Mouse (Mus musculus) bone marrow, adult 2 months (tissue): Measurements from ENCODE around the gene Syt6. TPM values are rescaled to one million over a fixed set of nuclear protein-coding genes. Genes with fewer than 3 reads are reported as not detected.

Experiments used
- H3K27ac ChIP-seq: fragments of 200-500 bp; 2 replicates; pipeline ENCODE4 v1.5.1; 2012; ENCODE audit warnings: low read depth, mild to moderate bottlenecking, control low read depth, inconsistent platforms, low read length; ENCODE audit not compliant: control insufficient read depth, poor library complexity, insufficient read depth
- H3K4me1 ChIP-seq: fragments of 200-500 bp; 2 replicates; pipeline ENCODE4 v1.6.1; 2011; ENCODE audit warnings: low read length; ENCODE audit not compliant: control insufficient read depth, insufficient read depth
- H3K4me3 ChIP-seq: fragments of 200-500 bp; replicated peaks from 2 replicates; pipeline ENCODE3; 2011; ENCODE audit warnings: mild to moderate bottlenecking, low read depth, low read length, control low read depth; ENCODE audit not compliant: control insufficient read depth
- CTCF ChIP-seq: fragments of 200-500 bp; IDR thresholded peaks from 2 replicates; pipeline ENCODE4 v1.5.1; 2011; ENCODE audit warnings: low read length, control low read depth; ENCODE audit not compliant: control insufficient read depth, insufficient read depth
- POLR2A ChIP-seq: fragments of 200-500 bp; IDR thresholded peaks from 2 replicates; pipeline ENCODE4 v1.6.1; 2011; ENCODE audit warnings: low read depth, mild to moderate bottlenecking, control low read depth, low read length, borderline replicate concordance; ENCODE audit not compliant: control insufficient read depth
- WGBS: fragments of 180-500 bp; shearing (Covaris S2); methylation state at CpG from one replicate; pipeline ENCODE4 v1.1.7; 2018; 5-methylcytosine and 5-hydroxymethylcytosine counted together
- polyA plus RNA-seq: library from polyadenylated mRNA; stranded (reverse); fragments of >200 nt; gene quantifications from 2 replicates; pipeline ENCODE4 v1.2.4, GENCODE M21; 2011; ENCODE audit warnings: low replicate concordance; ENCODE audit not compliant: missing spikeins, insufficient read depth, insufficient read length

Gene Syt6
- polyA plus RNA-seq, 1 experiment: 1.3 TPM

- no peak for TF ChIP-seq CTCF
- TF ChIP-seq POLR2A: no peak
- Histone ChIP-seq H3K27ac (no peak overlapping the region), H3K4me1 (no peaks in the 10 kb centered on the region), H3K4me3 (no peak overlapping the region)
- 78% methylated on average over 3 of the region's 3 CpGs for WGBS
These were observed 7.8 kb upstream of the Syt6 start for GRCm38 (mm10) chr3:103567226-103567625.

DNA sequence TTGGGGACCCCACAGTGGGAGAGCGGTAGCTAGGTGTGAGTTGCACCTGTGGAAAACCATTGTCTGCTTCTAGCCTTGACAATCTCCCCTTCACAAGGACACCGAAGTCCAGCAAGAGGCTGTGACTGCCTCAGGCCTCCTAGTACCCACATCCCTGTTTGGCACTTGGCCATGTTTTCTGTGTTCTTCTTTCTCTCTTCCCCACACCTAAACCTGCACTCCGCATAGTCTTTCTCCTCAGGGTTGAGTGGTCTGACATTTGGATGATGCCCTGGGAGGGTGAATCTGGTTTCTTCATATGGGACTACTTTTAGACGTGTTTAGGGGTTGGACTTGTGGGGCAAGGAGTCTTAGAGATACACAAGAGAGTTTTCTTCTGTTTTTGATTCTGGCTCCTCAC lies 2.5 kb upstream of the Syt6 start:
- Histone ChIP-seq H3K4me3 (no peak overlapping the region), H3K27ac (no peak overlapping the region), H3K4me1 (no peaks in the 10 kb centered on the region)
- TF ChIP-seq CTCF (no peak), POLR2A (no peak)
- WGBS: 71% methylated on average over 4 of the region's 4 CpGs

- H3K27ac ChIP-seq: no peak overlapping the region
- H3K4me3 ChIP-seq: no peak overlapping the region
- H3K4me1 ChIP-seq: no peaks in the 10 kb centered on the region
- WGBS: 7% methylated on average over 20 of the region's 20 CpGs
- no peak for TF ChIP-seq POLR2A
- TF ChIP-seq CTCF: no peak
These were observed 1.8 kb upstream of the Syt6 start for GRCm38 (mm10) chr3:103573106-103573790.

GRCm38 (mm10) chr3:103573791-103574166 lies 1.3 kb upstream of the Syt6 start:
- H3K4me1 ChIP-seq: no peaks in the 10 kb centered on the region
- TF ChIP-seq CTCF (no peak), POLR2A (no peak)
- no peak overlapping the region for H3K27ac ChIP-seq
- H3K4me3 ChIP-seq: no peak overlapping the region
- 2% methylated on average over 14 of the region's 14 CpGs for WGBS

DNA sequence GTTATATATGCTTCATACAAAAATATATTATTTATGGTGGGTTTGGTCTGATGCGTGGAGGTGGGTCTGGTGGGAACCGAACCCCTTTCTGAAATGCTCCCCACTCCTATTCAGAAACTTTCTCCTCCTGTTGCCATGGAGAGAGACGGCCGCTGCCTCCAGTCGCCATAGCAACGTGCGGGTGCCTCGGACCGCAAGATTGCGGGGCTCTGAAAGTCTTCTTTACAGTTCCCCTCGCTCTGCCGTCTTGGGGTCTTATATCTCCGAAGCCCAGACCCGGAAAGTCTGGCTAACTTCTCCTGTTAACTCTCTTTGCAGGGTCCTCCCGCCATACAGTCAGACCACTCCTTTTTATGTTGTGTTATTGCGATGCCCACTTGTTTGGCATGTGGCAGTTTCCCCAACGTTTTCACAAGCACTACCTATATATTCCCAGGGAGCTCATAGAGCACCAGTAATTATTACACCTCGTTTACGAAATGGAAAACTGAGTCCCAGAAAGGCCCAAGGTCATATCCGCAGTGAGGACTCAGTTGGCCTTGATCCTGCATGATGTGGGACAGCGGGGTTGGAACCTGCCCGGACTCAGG lies 370 bp upstream of the Syt6 start:
- TF ChIP-seq POLR2A (no peak), CTCF (no peak)
- H3K27ac ChIP-seq: no peak overlapping the region
- no peaks in the 10 kb centered on the region for H3K4me1 ChIP-seq
- H3K4me3 ChIP-seq: no peak overlapping the region
- WGBS: 19% methylated on average over 22 of the region's 22 CpGs

DNA sequence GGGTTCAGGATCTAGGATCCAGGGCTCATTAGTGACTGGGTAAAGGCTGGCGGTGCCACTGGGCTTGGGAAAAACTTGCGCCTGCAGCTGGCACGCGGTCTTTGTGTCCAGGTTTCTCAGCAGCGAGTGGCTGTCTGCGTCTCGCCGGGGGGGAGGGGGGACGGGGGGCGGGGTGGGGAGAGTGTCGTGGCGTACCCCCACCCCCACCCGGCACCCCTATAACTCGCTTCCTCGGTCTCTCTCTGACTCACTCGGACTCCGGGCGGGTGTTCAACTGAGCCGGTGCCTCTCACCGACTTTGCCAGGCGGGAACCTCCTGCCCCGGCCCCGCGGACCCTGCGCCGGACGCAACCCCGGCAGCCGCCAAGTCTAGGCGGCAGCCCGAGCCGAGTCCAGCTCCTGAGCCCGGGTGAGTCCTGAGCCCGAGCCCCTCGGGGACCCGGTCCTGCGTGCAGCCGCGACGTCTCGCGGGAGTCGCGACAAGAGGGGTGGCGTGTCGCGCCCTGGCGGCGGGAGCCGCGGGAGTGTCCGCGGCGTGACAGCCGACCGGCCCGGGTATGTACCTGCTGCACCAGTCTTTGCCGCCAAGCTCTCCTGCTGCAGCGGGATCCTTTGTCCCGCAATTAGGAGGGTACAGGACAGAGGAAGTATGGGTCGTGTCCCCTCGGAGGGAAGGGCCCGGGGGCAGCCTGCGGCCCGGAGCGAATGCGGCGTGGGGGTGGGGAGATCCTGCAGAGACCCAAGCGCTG lies 1.0 kb downstream of the Syt6 start:
- TF ChIP-seq CTCF (no peak), POLR2A (no peak)
- H3K4me1 ChIP-seq: no peaks in the 10 kb centered on the region
- H3K27ac ChIP-seq: no peak overlapping the region; the same call in 1 of the 2 replicates
- 3% methylated on average over 58 of the region's 69 CpGs for WGBS
- no peak overlapping the region for H3K4me3 ChIP-seq

DNA sequence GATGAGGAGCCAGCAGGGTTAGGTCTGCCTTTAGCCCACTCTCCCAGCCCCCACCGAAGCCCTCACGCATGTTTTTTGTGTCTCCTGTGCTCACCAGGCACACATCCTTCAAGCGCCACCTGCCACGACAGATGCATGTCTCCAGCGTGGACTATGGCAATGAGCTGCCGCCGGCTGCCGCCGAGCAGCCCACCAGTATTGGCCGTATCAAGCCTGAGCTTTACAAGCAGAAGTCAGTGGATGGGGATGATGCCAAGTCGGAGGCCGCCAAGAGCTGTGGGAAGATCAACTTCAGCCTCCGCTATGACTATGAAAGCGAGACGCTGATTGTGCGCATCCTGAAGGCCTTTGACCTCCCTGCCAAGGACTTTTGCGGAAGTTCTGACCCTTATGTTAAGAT lies 12.1 kb downstream of the Syt6 start:
- WGBS: 89% methylated on average over 17 of the region's 17 CpGs
- no peak overlapping the region for H3K27ac ChIP-seq

DNA sequence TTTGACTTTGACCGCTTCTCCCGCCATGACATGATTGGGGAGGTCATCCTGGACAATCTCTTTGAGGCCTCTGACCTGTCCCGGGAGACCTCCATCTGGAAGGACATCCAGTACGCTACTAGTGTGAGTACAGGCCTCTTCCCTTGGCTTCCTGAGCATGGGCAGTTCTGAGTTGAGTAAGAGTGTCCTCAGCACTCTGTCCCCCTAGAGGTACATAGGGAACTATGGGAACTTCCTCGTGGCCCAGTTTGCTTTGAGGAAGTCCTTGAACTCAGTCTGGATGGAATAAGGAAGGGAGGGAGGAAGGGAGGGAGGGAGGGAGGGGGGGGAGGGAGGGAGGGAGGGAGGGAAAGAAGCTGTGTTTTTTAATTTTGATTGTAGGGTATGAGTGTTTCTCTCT lies 12.6 kb downstream of the Syt6 start:
- WGBS: 57% methylated on average over 5 of the region's 5 CpGs

More for the DNA sequence above, 12.1 kb downstream of the Syt6 start:
- Histone ChIP-seq H3K4me3 (no peak overlapping the region), H3K4me1 (no peaks in the 10 kb centered on the region)
- TF ChIP-seq CTCF (no peak), POLR2A (no peak)

GRCm38 (mm10) chr3:103589636-103590035 lies 14.6 kb downstream of the Syt6 start:
- H3K4me3 ChIP-seq: no peak overlapping the region
- 52% methylated on average over 5 of the region's 5 CpGs for WGBS
- H3K4me1 ChIP-seq: no peaks in the 10 kb centered on the region; the same call in 1 of the 2 replicates
- no peak overlapping the region for H3K27ac ChIP-seq
- TF ChIP-seq CTCF: no peak
- no peak for TF ChIP-seq POLR2A

More for the DNA sequence above, 12.6 kb downstream of the Syt6 start:
- H3K27ac ChIP-seq: no peak overlapping the region
- no peaks in the 10 kb centered on the region for H3K4me1 ChIP-seq
- H3K4me3 ChIP-seq: no peak overlapping the region
- TF ChIP-seq POLR2A: no peak
- no peak for TF ChIP-seq CTCF
